Mouse (Mus musculus) granulocyte monocyte progenitor cell, adult 5-6 weeks (primary cell): ENCODE data around the gene Flot2. TPM values are rescaled to one million over a fixed set of nuclear protein-coding genes. Genes with fewer than 3 reads are reported as not detected.

Experiments used
- ATAC-seq: replicated peaks from 2 replicates; pipeline ENCODE4 v1.8.0; 2016; ENCODE audit warnings: mild to moderate bottlenecking, moderate TSS enrichment, inconsistent platforms; ENCODE audit not compliant: poor library complexity, severe bottlenecking
- total RNA-seq, 2 experiments: library from RNA; stranded (forward) in 1 of 2; stranded (reverse) in 1 of 2; fragments of 200-712, 200-1000 nt in 1 of 2; fragments of >200 nt in 1 of 2; fragmentation: Nextera tagmentation in 1 of 2; gene quantifications; 2 replicates each; pipeline ENCODE4 v1.2.3; 2014 to 2017

The Flot2 gene
- total RNA-seq, 2 experiments from 2014 or later, result 52.3 to 57.7 TPM

GRCm38 (mm10) chr11:78097077-78097476 lies 59.3 kb downstream of the Flot2 start:
- ATAC-seq, result no peak

- ATAC-seq, result peak; percentile 95
Observed at GRCm38 (mm10) chr11:78100746-78101145, 63.0 kb downstream of the Flot2 start.

- ATAC-seq, result no peak
Observed at GRCm38 (mm10) chr11:78102142-78102541, 64.4 kb downstream of the Flot2 start.

GRCm38 (mm10) chr11:78102958-78103747 lies 65.4 kb downstream of the Flot2 start:
- ATAC-seq, result no peak

GRCm38 (mm10) chr11:78104501-78104900 lies 66.8 kb downstream of the Flot2 start:
- no peak for ATAC-seq

Other genes starting within 250 kb of the Flot2 start
- not detected in 2 replicates for gene Pipox, start 143.8 kb upstream of the Flot2 start, total RNA-seq (2014; fragmentation: Nextera tagmentation)
- 0.39 and 0.77 TPM in 2 replicates for gene Pipox, start 143.8 kb upstream of the Flot2 start, total RNA-seq (2017)
- not detected in 2 replicates for gene Sez6, start 107.1 kb upstream of the Flot2 start, total RNA-seq (2014; fragmentation: Nextera tagmentation)
- gene Sez6, start 107.1 kb upstream of the Flot2 start, total RNA-seq (2017), result not detected in 2 replicates
- gene Phf12, start 55.2 kb upstream of the Flot2 start, total RNA-seq (2014; fragmentation: Nextera tagmentation), result 55.7 and 57.7 TPM in 2 replicates
- gene Phf12, start 55.2 kb upstream of the Flot2 start, total RNA-seq (2017), result 16.2 and 28.2 TPM in 2 replicates
- gene Dhrs13, start 5.7 kb upstream of the Flot2 start, total RNA-seq (2014; fragmentation: Nextera tagmentation), result 7.6 and 14.0 TPM in 2 replicates
- 5.7 and 9.7 TPM in 2 replicates for gene Dhrs13, start 5.7 kb upstream of the Flot2 start, total RNA-seq (2017)
- gene Eral1, start 42.5 kb downstream of the Flot2 start, total RNA-seq (2014; fragmentation: Nextera tagmentation), result 17.8 and 18.7 TPM in 2 replicates
- 27.4 and 32.0 TPM in 2 replicates for gene Eral1, start 42.5 kb downstream of the Flot2 start, total RNA-seq (2017)
- gene Fam222b, start 56.7 kb downstream of the Flot2 start, total RNA-seq (2014; fragmentation: Nextera tagmentation), result 13.5 and 16.8 TPM in 2 replicates
- gene Fam222b, start 56.7 kb downstream of the Flot2 start, total RNA-seq (2017), result 3.7 and 6.5 TPM in 2 replicates
- gene Traf4, start 127.7 kb downstream of the Flot2 start, total RNA-seq (2014; fragmentation: Nextera tagmentation), result 4.9 and 7.3 TPM in 2 replicates
- 2.8 and 3.6 TPM in 2 replicates for gene Traf4, start 127.7 kb downstream of the Flot2 start, total RNA-seq (2017)
- gene Nek8, start 138.7 kb downstream of the Flot2 start, total RNA-seq (2014; fragmentation: Nextera tagmentation), result 3.5 and 14.4 TPM in 2 replicates
- gene Nek8, start 138.7 kb downstream of the Flot2 start, total RNA-seq (2017), result 5.8 and 6.1 TPM in 2 replicates
- gene Tlcd1, start 138.8 kb downstream of the Flot2 start, total RNA-seq (2014; fragmentation: Nextera tagmentation), result 1.1 and 3.5 TPM in 2 replicates
- 2.9 and 4.1 TPM in 2 replicates for gene Tlcd1, start 138.8 kb downstream of the Flot2 start, total RNA-seq (2017)
- gene Rpl23a, start 145.7 kb downstream of the Flot2 start, total RNA-seq (2014; fragmentation: Nextera tagmentation), result 5,451 and 5,560 TPM in 2 replicates
- 3,079 and 3,080 TPM in 2 replicates for gene Rpl23a, start 145.7 kb downstream of the Flot2 start, total RNA-seq (2017)
- 6.1 and 7.2 TPM in 2 replicates for gene Rab34, start 150.5 kb downstream of the Flot2 start, total RNA-seq (2014; fragmentation: Nextera tagmentation)
- gene Rab34, start 150.5 kb downstream of the Flot2 start, total RNA-seq (2017), result 1.5 and 3.6 TPM in 2 replicates
- not detected in 2 replicates for gene Proca1, start 155.5 kb downstream of the Flot2 start, total RNA-seq (2014; fragmentation: Nextera tagmentation)
- gene Proca1, start 155.5 kb downstream of the Flot2 start, total RNA-seq (2017), result not detected in 2 replicates
- gene Sdf2, start 207.8 kb downstream of the Flot2 start, total RNA-seq (2014; fragmentation: Nextera tagmentation), result 76.9 and 79.6 TPM in 2 replicates
- 41.4 and 48.8 TPM in 2 replicates for gene Sdf2, start 207.8 kb downstream of the Flot2 start, total RNA-seq (2017)
- 39.3 and 42.7 TPM in 2 replicates for gene Supt6, start 208.1 kb downstream of the Flot2 start, total RNA-seq (2014; fragmentation: Nextera tagmentation)
- gene Supt6, start 208.1 kb downstream of the Flot2 start, total RNA-seq (2017), result 35.2 and 41.1 TPM in 2 replicates
- 67.9 and 73.6 TPM in 2 replicates for gene 2610507B11Rik, start 223.8 kb downstream of the Flot2 start, total RNA-seq (2014; fragmentation: Nextera tagmentation)
- gene 2610507B11Rik, start 223.8 kb downstream of the Flot2 start, total RNA-seq (2017), result 70.6 and 76.0 TPM in 2 replicates